Mouse (Mus musculus) effector memory CD4-positive, alpha-beta T cell, adult 7 months (primary cell): Measurements from ENCODE around the gene Vps9d1. TPM values are rescaled to one million over a fixed set of nuclear protein-coding genes. Genes with fewer than 3 reads are reported as not detected.

Experiments
- polyA plus RNA-seq: library from polyadenylated mRNA; unstranded; fragments of 100-300 nt; shearing (Covaris generic); gene quantifications from one replicate; pipeline ENCODE4 v1.2.1, GENCODE M21; 2017

Gene Vps9d1
- 16.2 TPM for polyA plus RNA-seq

DNA sequence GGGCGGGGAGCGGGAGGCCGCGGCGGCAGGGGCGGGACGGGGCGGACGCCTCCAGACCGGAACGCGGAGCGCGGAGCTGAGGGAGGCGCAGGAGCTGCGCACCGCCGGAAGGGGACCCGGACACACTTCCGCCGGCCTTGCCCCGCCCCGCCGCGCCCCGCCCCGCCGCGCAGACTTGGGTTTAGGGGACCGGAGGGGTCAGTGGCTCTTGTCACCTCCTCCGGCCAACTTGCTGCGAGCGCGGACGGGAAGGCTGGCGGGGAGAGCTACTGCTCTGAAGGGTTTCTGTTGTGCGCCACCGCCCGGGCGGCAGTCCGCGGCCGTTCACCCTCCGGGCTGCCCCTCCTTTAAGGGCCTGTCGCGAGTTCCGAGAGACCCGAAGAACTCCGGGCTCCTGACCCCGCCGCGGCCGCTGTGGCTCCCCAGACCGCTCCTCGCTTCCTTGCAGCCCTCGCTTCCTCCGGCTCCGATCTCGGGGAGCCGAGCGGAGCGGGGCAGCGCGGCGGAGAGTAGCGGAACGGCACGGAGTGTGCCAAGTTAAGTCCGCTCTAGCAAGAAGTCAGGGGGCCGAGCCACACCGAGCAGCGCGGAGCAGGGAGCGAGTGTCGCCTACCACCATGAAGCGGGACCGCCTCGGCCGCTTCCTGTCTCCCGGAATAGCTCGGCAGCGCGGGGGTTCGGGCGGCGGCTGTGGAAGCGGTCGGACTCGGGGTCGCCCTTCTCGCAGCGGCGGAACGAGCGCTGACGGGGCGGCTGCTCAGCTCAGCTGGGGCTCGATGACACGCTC is at the start of gene Vps9d1, which contains the start of gene Zfp276:
TSS of gene Vps9d1 (minus strand) at position 250 of the 787 bp plus-strand sequence.
TSS of gene Zfp276 (plus strand) at position 97 of the 787 bp plus-strand sequence.

DNA sequence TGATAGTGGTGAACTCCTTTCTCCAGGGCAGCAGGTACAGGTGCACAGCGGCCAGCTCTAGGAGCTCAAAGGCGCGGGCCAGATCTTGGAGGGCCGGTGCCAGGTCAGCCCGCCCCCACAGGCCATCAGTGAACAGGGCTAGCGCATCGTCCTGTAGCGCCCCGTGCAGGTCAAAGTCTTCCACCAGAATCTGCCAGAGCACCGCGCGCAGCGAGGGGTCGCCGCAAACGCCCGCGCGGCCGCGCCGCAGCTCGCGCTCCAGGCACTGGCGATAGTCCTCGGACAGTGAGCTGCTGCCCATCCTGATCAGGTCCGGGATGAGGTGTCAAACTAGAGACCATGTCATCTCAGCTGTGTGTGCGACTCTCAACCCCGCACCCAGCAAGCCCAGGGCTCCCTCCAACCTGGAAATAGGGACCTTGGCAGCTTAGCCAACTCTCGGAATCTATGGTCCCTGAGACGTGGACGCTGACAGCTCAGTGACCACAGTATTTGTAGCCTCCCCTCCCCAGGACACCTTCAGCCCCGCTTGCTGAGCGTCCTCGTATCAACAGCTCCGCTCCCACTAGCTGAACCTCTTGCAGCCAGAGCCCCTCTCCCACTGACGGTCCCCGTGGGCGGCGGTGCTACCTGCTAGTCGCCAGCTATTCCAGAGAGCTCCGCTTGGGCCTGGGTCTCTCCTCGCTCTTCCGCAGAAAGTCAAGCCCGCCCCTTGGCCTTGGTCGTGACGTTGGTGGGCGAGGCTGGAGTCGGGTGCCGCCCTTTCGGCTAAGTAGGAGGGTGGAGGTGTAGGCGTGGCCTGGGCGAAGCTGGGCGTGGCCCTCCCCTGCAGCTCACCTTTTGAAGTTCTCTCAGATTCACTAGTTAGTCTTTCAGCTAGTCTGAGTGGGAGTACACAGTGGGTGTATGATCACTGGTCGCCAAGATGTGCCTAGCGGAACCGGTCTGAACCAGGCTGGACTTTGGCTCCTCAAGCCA is 18.3 kb downstream of the Vps9d1 start, which contains the start of gene Spata2l:
TSS of gene Spata2l (minus strand) at position 714 of the 978 bp plus-strand sequence.

DNA sequence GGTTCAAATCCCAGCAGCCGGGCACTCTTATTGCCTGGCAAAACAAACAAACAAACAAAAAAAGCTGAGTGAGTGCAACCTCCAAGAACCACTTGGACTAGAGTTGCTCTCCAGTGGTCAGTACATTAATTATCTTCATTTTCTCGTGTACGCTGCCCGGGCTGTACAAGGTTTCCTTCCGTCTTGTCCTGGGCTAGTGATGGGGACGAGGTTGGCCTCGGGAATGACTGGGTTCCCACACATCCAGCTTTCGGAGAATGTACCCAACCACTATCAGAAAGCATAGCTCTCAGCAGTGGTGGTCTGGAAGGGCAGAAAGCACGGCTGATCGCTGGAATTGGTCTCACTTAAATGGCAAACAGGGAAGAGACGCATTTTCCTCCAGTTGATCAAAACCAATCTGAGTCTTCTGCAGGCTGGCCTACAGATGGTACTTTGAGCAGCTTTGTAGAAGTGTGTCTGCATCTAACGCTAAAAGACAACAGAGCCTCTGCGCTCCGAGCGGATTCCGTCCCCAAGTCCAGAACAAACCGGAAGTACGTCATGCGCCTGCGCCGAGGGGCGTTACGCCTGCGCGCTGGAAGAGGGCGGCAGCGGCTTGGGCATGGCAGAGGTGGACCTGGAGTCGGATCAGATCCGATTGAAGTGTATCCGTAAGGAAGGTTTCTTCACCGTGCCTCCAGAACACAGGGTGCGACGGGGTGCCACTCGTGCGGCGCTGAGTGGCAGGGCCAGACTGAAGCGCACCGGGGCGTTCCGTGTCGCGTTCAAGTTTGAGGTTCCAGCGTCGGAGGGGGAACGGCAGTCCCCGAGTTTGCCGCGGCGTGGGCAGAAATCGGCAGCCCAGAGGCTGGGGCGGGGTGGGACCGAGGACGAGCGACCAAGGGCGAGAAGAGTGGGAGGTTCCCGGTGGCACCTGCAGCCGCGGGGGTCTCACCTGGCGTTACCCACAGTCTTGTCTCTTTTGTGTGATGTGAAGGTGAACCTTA is 29.6 kb downstream of the Vps9d1 start, which contains the start of gene Cdk10:
TSS of gene Cdk10 (plus strand) at position 565 of the 989 bp plus-strand sequence.

DNA sequence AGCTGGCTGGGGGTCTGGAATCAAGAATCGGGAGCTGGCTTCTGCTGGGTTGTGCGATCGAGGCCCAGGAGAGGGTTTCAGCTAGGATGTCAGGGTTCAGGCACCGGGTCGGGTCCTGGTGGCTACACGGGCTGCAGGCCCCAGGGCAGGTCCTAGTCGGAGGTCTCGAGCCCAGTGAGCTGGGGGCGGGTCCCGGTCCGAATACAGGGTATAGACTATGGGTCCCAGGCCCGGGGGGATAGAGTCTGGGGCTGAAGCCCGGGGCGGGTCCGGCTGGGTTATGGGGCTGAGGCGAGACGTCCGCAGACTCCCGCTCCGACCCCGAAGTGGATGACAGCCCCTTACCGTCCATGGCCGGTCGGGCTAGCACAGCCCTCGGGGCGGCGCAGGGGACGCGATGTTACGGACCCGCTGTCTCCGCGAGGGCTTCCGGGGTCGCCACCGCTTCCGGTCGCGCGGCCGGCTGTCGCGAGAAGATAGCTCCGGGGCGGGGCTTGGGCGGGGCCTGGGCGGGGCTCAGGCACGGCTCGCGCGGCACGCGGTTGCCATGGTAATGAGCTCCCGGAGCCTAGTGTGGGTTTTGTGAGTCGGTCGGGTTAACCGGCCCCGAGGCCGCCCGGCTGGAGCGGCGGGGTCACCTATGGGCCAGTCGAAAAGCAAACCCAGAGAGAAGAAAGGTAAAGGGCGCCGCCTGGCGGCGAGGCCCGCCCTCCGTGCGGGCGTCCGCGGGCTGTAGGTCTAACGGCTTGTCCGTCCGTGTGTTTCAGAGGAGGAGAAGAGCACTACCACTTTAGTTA is 41.6 kb downstream of the Vps9d1 start, which contains the start of the genes Chmp1a and Spata33:
TSS of gene Chmp1a (minus strand) at position 443 of the 797 bp plus-strand sequence.
TSS of gene Spata33 (plus strand) at position 512 of the 797 bp plus-strand sequence.

Other genes starting within 250 kb of the Vps9d1 start
- gene Ankrd11, start 212.1 kb downstream of the Vps9d1 start, polyA plus RNA-seq = 295 TPM
- gene Spg7, start 191.4 kb downstream of the Vps9d1 start, polyA plus RNA-seq = 85.7 TPM
- gene Rpl13, start 152.0 kb downstream of the Vps9d1 start, polyA plus RNA-seq = 955 TPM
- gene Cpne7, start 137.0 kb downstream of the Vps9d1 start, polyA plus RNA-seq = 14.2 TPM
- 0.33 TPM for gene Sult5a1, start 96.0 kb downstream of the Vps9d1 start, polyA plus RNA-seq
- gene Dpep1, start 68.1 kb downstream of the Vps9d1 start, polyA plus RNA-seq = not detected
- gene Chmp1a, start 41.6 kb downstream of the Vps9d1 start, polyA plus RNA-seq = 162 TPM
- not detected for gene Spata33, start 41.5 kb downstream of the Vps9d1 start, polyA plus RNA-seq
- gene Cdk10, start 29.5 kb downstream of the Vps9d1 start, polyA plus RNA-seq = 16.1 TPM
- 7.9 TPM for gene Spata2l, start 18.1 kb downstream of the Vps9d1 start, polyA plus RNA-seq
- gene Zfp276, start 153 bp downstream of the Vps9d1 start, polyA plus RNA-seq = 36.7 TPM
- 5.4 TPM for gene Fanca, start 64.2 kb upstream of the Vps9d1 start, polyA plus RNA-seq
- gene Spire2, start 78.4 kb upstream of the Vps9d1 start, polyA plus RNA-seq = 0.54 TPM
- 348 TPM for gene Tcf25, start 119.4 kb upstream of the Vps9d1 start, polyA plus RNA-seq
- 0.50 TPM for gene Mc1r, start 152.8 kb upstream of the Vps9d1 start, polyA plus RNA-seq
- not detected for gene Tubb3, start 157.1 kb upstream of the Vps9d1 start, polyA plus RNA-seq
- 8.2 TPM for gene Def8, start 169.2 kb upstream of the Vps9d1 start, polyA plus RNA-seq
- 72.8 TPM for gene Afg3l1, start 223.6 kb upstream of the Vps9d1 start, polyA plus RNA-seq